Mouse (Mus musculus): ENCODE data around the gene C2cd4a. TPM values are rescaled to one million over a fixed set of nuclear protein-coding genes. Genes with fewer than 3 reads are reported as not detected.

C2cd4a gene
- polyA plus RNA-seq, 1 experiment from 2014 or later: 2.8 TPM

DNA sequence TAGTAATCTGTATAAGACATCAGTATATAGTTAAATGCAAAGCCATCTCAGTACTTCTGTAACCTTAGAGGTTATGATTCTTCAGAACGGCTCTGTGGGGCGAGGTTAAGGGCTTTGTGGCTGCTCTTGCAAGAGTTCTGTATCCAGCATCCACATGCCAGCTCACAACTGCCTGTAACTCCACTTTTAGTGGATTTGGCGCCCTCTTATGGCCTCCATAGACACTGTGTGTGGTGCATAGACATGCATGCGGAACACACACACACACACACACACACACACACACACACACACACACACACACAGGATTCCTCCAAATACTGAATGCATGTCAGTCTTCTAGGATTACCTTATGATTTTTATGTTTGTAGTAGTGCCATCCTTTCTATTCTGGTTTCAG lies 19.0 kb upstream of the C2cd4a start:
- Histone ChIP-seq H3K4me1 (replicated peaks; ENCODE audit: control insufficient read depth, insufficient read depth) (no peaks in the 10 kb centered on the region), H3K36me3 (ENCODE audit: control insufficient read depth, insufficient read depth, low read length) (peaks cover 5% of the 10 kb centered on the region; the same call in 1 of the 2 replicates), H3K4me2 (replicated peaks; ENCODE audit: low read depth) (no peak overlapping the region), H3K9ac (ENCODE audit: low read length) (no peak overlapping the region), H3K27me3 (ENCODE audit: control insufficient read depth, insufficient read depth, low read length) (no peaks in the 10 kb centered on the region), H3K4me3 (ENCODE audit: low read depth, low read length) (no peak overlapping the region), H3K27ac (replicated peaks) (no peak overlapping the region), H3K9me3 (ENCODE audit: control insufficient read depth, low read length) (no peaks in the 10 kb centered on the region)
- TF ChIP-seq EP300 (optimal IDR thresholded peaks at IDR 0.05) (no peak), CTCF (IDR thresholded peaks at IDR 0.05; ENCODE audit: low read depth) (peak; percentile 65)
- ATAC-seq (ENCODE audit: low FRiP score, low TSS enrichment) (no peak), DNase-seq (ENCODE audit: low spot score) (peak; percentile 63)
- WGBS: 74% methylated on average over 4 of the region's 4 CpGs

DNA sequence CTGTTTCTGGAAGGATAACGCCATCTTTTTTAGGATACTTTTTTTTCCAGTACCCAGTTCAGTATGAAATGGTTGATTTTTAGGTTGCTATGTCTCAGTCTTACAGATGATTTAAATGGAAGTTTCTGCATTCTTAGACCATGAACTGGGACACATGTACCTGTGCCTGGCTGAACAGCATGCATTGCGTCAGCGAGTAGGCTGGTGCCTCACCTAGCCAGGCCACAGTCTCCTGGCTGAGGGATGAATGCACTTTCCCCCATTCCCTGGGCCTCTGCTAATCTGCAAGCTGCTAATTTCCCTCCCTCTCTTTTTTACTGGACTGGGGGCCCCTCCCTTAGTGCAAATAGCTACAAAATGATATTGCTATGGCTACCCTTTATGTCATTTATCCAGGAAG lies 17.7 kb upstream of the C2cd4a start:
- H3K27ac ChIP-seq (replicated peaks): peak overlapping the region; percentile 77
- H3K9me3 ChIP-seq (ENCODE audit: control insufficient read depth, low read length): no peaks in the 10 kb centered on the region
- 47% methylated on average over 3 of the region's 3 CpGs for WGBS
- ATAC-seq (ENCODE audit: low FRiP score, low TSS enrichment) (peak; percentile 96), DNase-seq (ENCODE audit: low spot score) (peak; percentile 82)
- H3K4me2 ChIP-seq (replicated peaks; ENCODE audit: low read depth): no peak overlapping the region
- no peaks in the 10 kb centered on the region for H3K27me3 ChIP-seq (ENCODE audit: control insufficient read depth, insufficient read depth, low read length)
- 0 out of 2 replicates have a peak, but pooled peaks cover 2% of the 10 kb centered on the region for H3K36me3 ChIP-seq (ENCODE audit: control insufficient read depth, insufficient read depth, low read length)
- no peak overlapping the region for H3K4me3 ChIP-seq (ENCODE audit: low read depth, low read length)
- H3K9ac ChIP-seq (ENCODE audit: low read length): no peak overlapping the region
- no peaks in the 10 kb centered on the region for H3K4me1 ChIP-seq (replicated peaks; ENCODE audit: control insufficient read depth, insufficient read depth)
- TF ChIP-seq EP300 (optimal IDR thresholded peaks at IDR 0.05) (no peak), CTCF (IDR thresholded peaks at IDR 0.05; ENCODE audit: low read depth) (no peak)

DNA sequence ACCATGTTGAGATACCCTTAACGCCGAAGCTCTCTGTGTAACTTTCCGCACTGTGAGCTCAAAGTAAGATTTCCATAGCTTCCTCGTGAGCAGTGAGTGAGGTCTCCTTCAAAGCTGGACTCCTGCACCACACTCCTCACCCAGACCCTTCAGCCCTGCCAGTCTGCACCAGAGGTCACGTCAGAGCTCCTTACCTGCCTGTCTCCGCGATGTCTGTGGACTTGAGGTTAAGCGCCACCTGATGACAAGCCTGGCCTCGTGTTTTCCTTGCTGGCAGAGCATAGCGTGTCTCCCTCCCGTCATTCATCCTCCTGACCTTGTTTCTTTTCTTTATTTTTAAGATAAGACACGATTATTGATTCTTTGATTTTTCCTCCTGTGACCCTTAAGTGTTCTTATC lies 17.3 kb upstream of the C2cd4a start:
- 60% methylated on average over 12 of the region's 12 CpGs for WGBS
- Histone ChIP-seq H3K9me3 (ENCODE audit: control insufficient read depth, low read length) (no peaks in the 10 kb centered on the region), H3K4me1 (replicated peaks; ENCODE audit: control insufficient read depth, insufficient read depth) (no peaks in the 10 kb centered on the region), H3K36me3 (ENCODE audit: control insufficient read depth, insufficient read depth, low read length) (no peaks in the 10 kb centered on the region), H3K27ac (replicated peaks) (peak overlapping the region; percentile 77), H3K4me3 (ENCODE audit: low read depth, low read length) (no peak overlapping the region), H3K27me3 (ENCODE audit: control insufficient read depth, insufficient read depth, low read length) (no peaks in the 10 kb centered on the region), H3K4me2 (replicated peaks; ENCODE audit: low read depth) (peak overlapping the region; percentile 20; the same call in 1 of the 2 replicates), H3K9ac (ENCODE audit: low read length) (no peak overlapping the region; the same call in 1 of the 2 replicates)
- ATAC-seq (ENCODE audit: low FRiP score, low TSS enrichment) (peak; percentile 68), DNase-seq (ENCODE audit: low spot score) (peak; percentile 60)
- TF ChIP-seq CTCF (IDR thresholded peaks at IDR 0.05; ENCODE audit: low read depth) (peak; percentile 18; the same call in 1 of the 2 replicates), EP300 (optimal IDR thresholded peaks at IDR 0.05) (no peak)

DNA sequence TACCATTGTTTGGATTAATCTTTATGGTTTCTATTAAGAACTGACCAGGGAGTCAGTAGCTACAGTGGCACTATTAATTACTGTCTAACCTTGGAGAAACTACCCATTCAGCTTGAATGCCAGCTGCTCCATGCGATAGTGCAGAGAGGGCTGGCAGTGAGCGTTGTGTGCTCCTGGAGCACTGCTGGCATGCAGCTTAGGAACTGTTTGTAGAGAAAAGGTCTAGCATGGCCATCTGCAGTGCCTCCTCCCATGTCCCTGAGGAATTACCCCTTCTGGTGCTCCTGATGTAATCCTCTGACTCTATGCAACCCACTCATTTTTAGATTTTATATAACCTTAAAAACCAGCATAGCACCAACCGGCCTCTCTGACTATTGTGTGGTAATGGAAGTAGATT lies 15.5 kb upstream of the C2cd4a start:
- TF ChIP-seq CTCF (IDR thresholded peaks at IDR 0.05; ENCODE audit: low read depth) (no peak), EP300 (optimal IDR thresholded peaks at IDR 0.05) (no peak)
- WGBS: 90% methylated on average over 3 of the region's 3 CpGs

DNA sequence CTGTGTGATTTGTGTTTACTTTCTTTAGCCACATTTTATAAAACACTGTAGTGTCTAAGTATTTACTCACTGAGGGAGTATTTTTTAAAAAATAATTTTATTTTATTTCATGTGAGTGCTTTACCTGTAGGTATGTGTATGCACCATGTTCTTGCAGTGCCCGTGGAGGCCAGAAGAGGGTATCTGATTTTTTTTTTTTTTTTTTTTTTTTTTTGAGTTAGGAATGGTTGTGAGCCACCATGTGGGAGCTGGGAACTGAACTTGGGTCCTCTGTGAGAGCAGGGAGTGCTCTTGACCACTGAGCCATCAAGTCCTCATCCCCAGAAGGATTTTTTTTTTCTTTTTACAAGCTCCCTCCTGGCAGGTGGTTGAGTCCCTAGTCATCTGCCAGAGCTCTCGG lies 14.0 kb upstream of the C2cd4a start:
- Histone ChIP-seq H3K9me3 (ENCODE audit: control insufficient read depth, low read length) (no peaks in the 10 kb centered on the region), H3K9ac (ENCODE audit: low read length) (no peak overlapping the region), H3K4me3 (ENCODE audit: low read depth, low read length) (no peak overlapping the region), H3K27me3 (ENCODE audit: control insufficient read depth, insufficient read depth, low read length) (no peaks in the 10 kb centered on the region), H3K4me1 (replicated peaks; ENCODE audit: control insufficient read depth, insufficient read depth) (no peaks in the 10 kb centered on the region), H3K4me2 (replicated peaks; ENCODE audit: low read depth) (no peak overlapping the region), H3K36me3 (ENCODE audit: control insufficient read depth, insufficient read depth, low read length) (no peaks in the 10 kb centered on the region), H3K27ac (replicated peaks) (no peak overlapping the region)
- TF ChIP-seq EP300 (optimal IDR thresholded peaks at IDR 0.05) (no peak), CTCF (IDR thresholded peaks at IDR 0.05; ENCODE audit: low read depth) (no peak)
- 89% methylated on average over 2 of the region's 2 CpGs for WGBS
- DNase-seq (ENCODE audit: low spot score) (no peak), ATAC-seq (ENCODE audit: low FRiP score, low TSS enrichment) (no peak)

More for the DNA sequence above, 15.5 kb upstream of the C2cd4a start:
- ATAC-seq (ENCODE audit: low FRiP score, low TSS enrichment) (no peak), DNase-seq (ENCODE audit: low spot score) (no peak)
- Histone ChIP-seq H3K27ac (replicated peaks) (no peak overlapping the region; the same call in 1 of the 2 replicates), H3K27me3 (ENCODE audit: control insufficient read depth, insufficient read depth, low read length) (no peaks in the 10 kb centered on the region), H3K9ac (ENCODE audit: low read length) (no peak overlapping the region), H3K4me2 (replicated peaks; ENCODE audit: low read depth) (no peak overlapping the region), H3K4me1 (replicated peaks; ENCODE audit: control insufficient read depth, insufficient read depth) (no peaks in the 10 kb centered on the region), H3K36me3 (ENCODE audit: control insufficient read depth, insufficient read depth, low read length) (no peaks in the 10 kb centered on the region), H3K4me3 (ENCODE audit: low read depth, low read length) (no peak overlapping the region), H3K9me3 (ENCODE audit: control insufficient read depth, low read length) (no peaks in the 10 kb centered on the region)

DNA sequence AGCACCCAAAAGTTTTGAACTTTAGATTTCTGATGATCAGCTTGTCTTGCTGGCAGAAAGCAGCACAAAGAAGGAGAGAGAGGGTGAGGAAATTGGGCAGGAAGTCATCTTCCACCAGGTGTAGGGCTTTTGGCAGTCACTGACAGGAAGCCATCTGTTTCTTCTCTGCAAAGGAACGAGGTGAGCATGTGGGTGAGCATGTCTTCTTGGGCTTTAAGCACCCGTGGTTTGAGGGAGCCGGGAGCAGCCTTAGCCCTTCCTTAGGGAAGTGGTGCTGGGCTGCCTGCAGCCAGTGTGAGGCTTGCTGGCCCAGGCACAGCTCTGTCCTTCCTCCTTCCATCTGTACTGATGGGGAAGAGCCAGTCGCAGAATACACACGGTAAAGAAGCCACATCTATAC lies 13.5 kb upstream of the C2cd4a start:
- ATAC-seq (ENCODE audit: low FRiP score, low TSS enrichment): no peak

More for the DNA sequence above, 13.5 kb upstream of the C2cd4a start:
- Histone ChIP-seq H3K4me1 (replicated peaks; ENCODE audit: control insufficient read depth, insufficient read depth) (no peaks in the 10 kb centered on the region), H3K9ac (ENCODE audit: low read length) (no peak overlapping the region), H3K27me3 (ENCODE audit: control insufficient read depth, insufficient read depth, low read length) (no peaks in the 10 kb centered on the region), H3K4me3 (ENCODE audit: low read depth, low read length) (no peak overlapping the region), H3K4me2 (replicated peaks; ENCODE audit: low read depth) (no peak overlapping the region), H3K9me3 (ENCODE audit: control insufficient read depth, low read length) (no peaks in the 10 kb centered on the region), H3K27ac (replicated peaks) (no peak overlapping the region), H3K36me3 (ENCODE audit: control insufficient read depth, insufficient read depth, low read length) (no peaks in the 10 kb centered on the region)
- no peak for TF ChIP-seq EP300 (optimal IDR thresholded peaks at IDR 0.05)
- DNase-seq (ENCODE audit: low spot score): no peak
- 47% methylated on average over 5 of the region's 5 CpGs for WGBS
